Mouse (Mus musculus) C2C12 (cell line): ENCODE measurements around the gene Gm13696.
"Not testable (repeated sequence)": the region's sequence is repeated elsewhere in the genome, so short reads cannot be mapped to it uniquely, and the experiment has no call there.

Source experiments
- CTCF ChIP-seq: IDR thresholded peaks from one replicate; pipeline ENCODE4 v1.5.1; 2011; ENCODE audit not compliant: control insufficient read depth, insufficient read depth, insufficient read length
- MAX ChIP-seq: IDR thresholded peaks from one replicate; pipeline ENCODE4 v1.6.1; 2011; ENCODE audit warnings: mild to moderate bottlenecking, control low read depth
- MYOD1 ChIP-seq: IDR thresholded peaks from one replicate; pipeline ENCODE4 v1.6.1; 2011; ENCODE audit warnings: low read depth; ENCODE audit not compliant: control insufficient read depth, insufficient read length
- MYOG ChIP-seq: IDR thresholded peaks from one replicate; pipeline ENCODE4 v1.6.1; 2011; ENCODE audit not compliant: control insufficient read depth, insufficient read length; ENCODE audit errors: extremely low read depth
- USF1 ChIP-seq: IDR thresholded peaks from one replicate; pipeline ENCODE4 v1.6.1; 2011; ENCODE audit warnings: low read depth, mild to moderate bottlenecking, control low read depth, moderate library complexity

DNA sequence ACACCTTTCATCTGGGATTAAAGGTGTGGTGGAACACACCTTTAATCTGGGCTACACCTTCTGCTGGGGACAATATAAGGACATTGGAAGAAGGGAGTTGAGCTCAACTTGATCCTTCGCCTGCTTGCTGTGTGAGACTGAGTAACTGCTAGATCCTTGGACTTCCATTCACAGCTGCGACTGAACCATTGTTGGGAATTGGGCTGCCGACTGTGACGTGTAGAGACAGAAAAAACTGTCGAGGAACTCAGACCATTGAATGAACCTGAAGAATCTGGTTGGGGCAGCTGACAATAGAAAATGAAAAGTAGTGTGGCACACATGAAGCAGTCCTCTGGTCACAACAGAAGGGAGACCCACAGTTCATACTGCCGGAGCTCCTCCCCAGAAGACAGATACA lies 11.7 kb upstream of the Gm13696 start, which contains the start of gene Gm13693:
- not testable (repeated sequence) for TF ChIP-seq CTCF, USF1, MAX, MYOG, MYOD1
